Mouse (Mus musculus): ENCODE data around the gene Spef1. TPM values are rescaled to one million over a fixed set of nuclear protein-coding genes. Genes with fewer than 3 reads are reported as not detected.

Gene Spef1
- polyA plus RNA-seq, 1 experiment from 2014 or later, result 12.5 TPM

GRCm38 (mm10) chr2:131203816-131204409 lies 16.8 kb upstream of the Spef1 start:
- ATAC-seq, result no peak

GRCm38 (mm10) chr2:131201262-131201661 lies 14.2 kb upstream of the Spef1 start:
- ATAC-seq, result no peak
- H3K9me3 ChIP-seq (replicated peaks), result no peaks in the 10 kb centered on the region
- no peak overlapping the region for H3K9ac ChIP-seq
- H3K4me1 ChIP-seq, result 0 out of 2 replicates have a peak, but pooled peaks cover 2% of the 10 kb centered on the region
- H3K27ac ChIP-seq, result no peak overlapping the region
- no peak overlapping the region for H3K4me3 ChIP-seq
- WGBS, result 89% methylated on average over 3 of the region's 3 CpGs
- H3K36me3 ChIP-seq (ENCODE audit: poor library complexity, severe bottlenecking), result peaks cover 32% of the 10 kb centered on the region
- no peak overlapping the region for H3K4me2 ChIP-seq
- H3K27me3 ChIP-seq, result no peaks in the 10 kb centered on the region

More at GRCm38 (mm10) chr2:131203816-131204409, 16.8 kb upstream of the Spef1 start:
- 90% methylated on average over 6 of the region's 6 CpGs for WGBS
- Histone ChIP-seq H3K27ac (no peak overlapping the region), H3K9ac (no peak overlapping the region), H3K36me3 (ENCODE audit: poor library complexity, severe bottlenecking) (peaks cover 10% of the 10 kb centered on the region; the same call in 1 of the 2 replicates), H3K27me3 (no peaks in the 10 kb centered on the region), H3K4me2 (no peak overlapping the region), H3K9me3 (replicated peaks) (no peaks in the 10 kb centered on the region), H3K4me1 (0 out of 2 replicates have a peak, but pooled peaks cover 2% of the 10 kb centered on the region), H3K4me3 (no peak overlapping the region)

GRCm38 (mm10) chr2:131200710-131201109 lies 13.6 kb upstream of the Spef1 start:
- Histone ChIP-seq H3K4me3 (no peak overlapping the region), H3K27ac (no peak overlapping the region), H3K4me2 (no peak overlapping the region), H3K27me3 (no peaks in the 10 kb centered on the region), H3K9ac (no peak overlapping the region), H3K36me3 (ENCODE audit: poor library complexity, severe bottlenecking) (peaks cover 32% of the 10 kb centered on the region), H3K9me3 (replicated peaks) (no peaks in the 10 kb centered on the region), H3K4me1 (0 out of 2 replicates have a peak, but pooled peaks cover 2% of the 10 kb centered on the region)
- 82% methylated on average over 2 of the region's 2 CpGs for WGBS
- no peak for ATAC-seq

GRCm38 (mm10) chr2:131196606-131197316 lies 9.7 kb upstream of the Spef1 start:
- 92% methylated on average over 16 of the region's 16 CpGs for WGBS
- ATAC-seq, result no peak

GRCm38 (mm10) chr2:131191005-131191390 lies 3.9 kb upstream of the Spef1 start:
- Histone ChIP-seq H3K4me1 (peaks cover 52% of the 10 kb centered on the region), H3K4me2 (peak overlapping the region; percentile 41), H3K9ac (peak overlapping the region; percentile 40)

More at GRCm38 (mm10) chr2:131196606-131197316, 9.7 kb upstream of the Spef1 start:
- H3K4me2 ChIP-seq, result no peak overlapping the region
- no peak overlapping the region; the same call in 1 of the 2 replicates for H3K27ac ChIP-seq
- no peak overlapping the region for H3K4me3 ChIP-seq
- peaks cover 64% of the 10 kb centered on the region for H3K36me3 ChIP-seq (ENCODE audit: poor library complexity, severe bottlenecking)
- no peaks in the 10 kb centered on the region for H3K9me3 ChIP-seq (replicated peaks)
- 0 out of 2 replicates have a peak, but pooled peaks cover 2% of the 10 kb centered on the region for H3K4me1 ChIP-seq
- no peaks in the 10 kb centered on the region for H3K27me3 ChIP-seq
- H3K9ac ChIP-seq, result no peak overlapping the region

GRCm38 (mm10) chr2:131190344-131191004 lies 3.4 kb upstream of the Spef1 start:
- H3K9ac ChIP-seq, result peak overlapping the region; percentile 40
- no peaks in the 10 kb centered on the region for H3K9me3 ChIP-seq (replicated peaks)
- peak; percentile 60 for ATAC-seq
- peaks cover 53% of the 10 kb centered on the region for H3K4me1 ChIP-seq
- H3K27ac ChIP-seq, result peak overlapping the region; percentile 81
- H3K4me3 ChIP-seq, result no peak overlapping the region
- WGBS, result 7% methylated on average over 10 of the region's 10 CpGs
- peaks cover 41% of the 10 kb centered on the region for H3K36me3 ChIP-seq (ENCODE audit: poor library complexity, severe bottlenecking)
- H3K27me3 ChIP-seq, result no peaks in the 10 kb centered on the region
- peak overlapping the region; percentile 41 for H3K4me2 ChIP-seq

More at GRCm38 (mm10) chr2:131191005-131191390, 3.9 kb upstream of the Spef1 start:
- no peak for ATAC-seq
- 69% methylated on average over 7 of the region's 7 CpGs for WGBS
- Histone ChIP-seq H3K27me3 (no peaks in the 10 kb centered on the region), H3K36me3 (ENCODE audit: poor library complexity, severe bottlenecking) (peaks cover 41% of the 10 kb centered on the region), H3K9me3 (replicated peaks) (no peaks in the 10 kb centered on the region), H3K27ac (peak overlapping the region; percentile 81), H3K4me3 (no peak overlapping the region)

GRCm38 (mm10) chr2:131189521-131190309 lies 2.6 kb upstream of the Spef1 start:
- no peaks in the 10 kb centered on the region for H3K9me3 ChIP-seq (replicated peaks)
- WGBS, result 41% methylated on average over 5 of the region's 5 CpGs
- H3K4me3 ChIP-seq, result no peak overlapping the region
- ATAC-seq, result no peak
- peak overlapping the region; percentile 81 for H3K27ac ChIP-seq
- H3K9ac ChIP-seq, result no peak overlapping the region
- peaks cover 36% of the 10 kb centered on the region for H3K36me3 ChIP-seq (ENCODE audit: poor library complexity, severe bottlenecking)
- H3K4me2 ChIP-seq, result peak overlapping the region; percentile 41
- peaks cover 53% of the 10 kb centered on the region for H3K4me1 ChIP-seq
- no peaks in the 10 kb centered on the region for H3K27me3 ChIP-seq

- H3K4me1 ChIP-seq, result peaks cover 53% of the 10 kb centered on the region
- WGBS, result 97% methylated on average over 5 of the region's 5 CpGs
These were observed 1.2 kb upstream of the Spef1 start for GRCm38 (mm10) chr2:131188311-131188710.

GRCm38 (mm10) chr2:131187602-131187922 lies 480 bp upstream of the Spef1 start:
- Histone ChIP-seq H3K9me3 (replicated peaks) (no peaks in the 10 kb centered on the region), H3K27me3 (no peaks in the 10 kb centered on the region), H3K9ac (peak overlapping the region; percentile 72), H3K36me3 (ENCODE audit: poor library complexity, severe bottlenecking) (peaks cover 14% of the 10 kb centered on the region), H3K4me3 (peak overlapping the region; percentile 56), H3K4me1 (peaks cover 53% of the 10 kb centered on the region), H3K4me2 (peak overlapping the region; percentile 62), H3K27ac (peak overlapping the region; percentile 44; the same call in 1 of the 2 replicates)
- no peak for ATAC-seq
- 29% methylated on average over 3 of the region's 3 CpGs for WGBS

More at GRCm38 (mm10) chr2:131188311-131188710, 1.2 kb upstream of the Spef1 start:
- H3K36me3 ChIP-seq (ENCODE audit: poor library complexity, severe bottlenecking), result peaks cover 22% of the 10 kb centered on the region
- no peaks in the 10 kb centered on the region for H3K9me3 ChIP-seq (replicated peaks)
- no peak overlapping the region for H3K4me3 ChIP-seq
- no peak overlapping the region for H3K9ac ChIP-seq
- H3K27me3 ChIP-seq, result no peaks in the 10 kb centered on the region
- peak overlapping the region; percentile 62 for H3K4me2 ChIP-seq
- ATAC-seq, result no peak
- no peak overlapping the region for H3K27ac ChIP-seq

GRCm38 (mm10) chr2:131186343-131186742 lies 739 bp downstream of the Spef1 start:
- Histone ChIP-seq H3K4me1 (peaks cover 47% of the 10 kb centered on the region), H3K4me3 (peak overlapping the region; percentile 56), H3K36me3 (ENCODE audit: poor library complexity, severe bottlenecking) (peaks cover 5% of the 10 kb centered on the region; the same call in 1 of the 2 replicates), H3K27me3 (no peaks in the 10 kb centered on the region), H3K9me3 (replicated peaks) (no peaks in the 10 kb centered on the region), H3K4me2 (peak overlapping the region; percentile 62), H3K9ac (peak overlapping the region; percentile 72), H3K27ac (peak overlapping the region; percentile 44)
- 3% methylated on average over 14 of the region's 14 CpGs for WGBS
- peak; percentile 6 for ATAC-seq

- Histone ChIP-seq H3K27ac (peak within 1 kb of the TSS; percentile 91), H3K4me3 (peak within 1 kb of the TSS; percentile 91), H3K9me3 (replicated peaks) (no peaks in the 10 kb centered on the region), H3K27me3 (no peaks in the 10 kb centered on the region), H3K9ac (peak within 1 kb of the TSS; percentile 98), H3K4me1 (peaks cover 39% of the 10 kb centered on the region), H3K36me3 (ENCODE audit: poor library complexity, severe bottlenecking) (peaks cover 15% of the 10 kb centered on the region; the same call in 1 of the 2 replicates), H3K4me2 (peak within 1 kb of the TSS; percentile 95)
- 2% methylated on average over 45 of the region's 57 CpGs for WGBS
- peak; percentile 81 for ATAC-seq
These were observed 7.0 kb downstream of the Spef1 start, which contains the start of gene Cenpb for GRCm38 (mm10) chr2:131179990-131180587. TSS of gene Cenpb (minus strand) at chr2:131180067.
